Mouse (Mus musculus): Measurements from ENCODE around the gene Zfp626. TPM values are rescaled to one million over a fixed set of nuclear protein-coding genes. Genes with fewer than 3 reads are reported as not detected.
"Not testable (repeated sequence)": the region's sequence is repeated elsewhere in the genome, so short reads cannot be mapped to it uniquely, and the experiment has no call there.

The Zfp626 gene
- total RNA-seq (2021) = 1 to 10 TPM; 9.1 to 9.3 TPM
- long read RNA-seq, experiment 1 = 0 reads
- long read RNA-seq, experiment 2 = 0 reads

DNA sequence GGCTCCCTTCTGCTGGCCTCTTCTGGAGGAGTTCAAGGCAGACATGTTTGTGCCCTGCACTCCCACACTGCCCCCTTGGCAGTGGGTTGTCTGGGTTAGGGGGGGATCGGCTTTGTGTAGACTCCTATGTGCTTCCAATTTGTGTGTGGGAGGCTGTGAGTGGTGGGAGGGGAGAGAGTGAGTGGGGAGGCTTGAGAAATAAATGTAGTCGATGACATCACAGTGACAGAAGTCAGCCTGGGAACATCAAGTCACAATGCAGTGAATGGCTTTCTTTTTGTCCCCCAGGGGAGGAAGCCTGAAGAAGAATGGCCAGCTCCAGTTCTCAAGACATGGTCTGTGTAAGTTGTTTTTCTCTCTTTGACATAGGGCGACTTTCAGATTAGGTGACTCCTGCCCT is at the start of gene Zfp626:
Zfp626 (plus strand) TSS at position 301 of the 400 bp plus-strand sequence.
- H3K4me3 ChIP-seq; intact Hi-C loops (cut with DNase I); H3K27ac ChIP-seq; DNase-seq (ENCODE audit: extremely low spot score in 1 of 2, low spot score in 2 of 2): not testable (repeated sequence)

- no peak for TF ChIP-seq CTCF (IDR thresholded peaks at IDR 0.05)
- Histone ChIP-seq H3K4me3 (no peak overlapping the region), H3K27ac (no peak overlapping the region)
- DNase-seq (ENCODE audit: extremely low spot score in 1 of 2, low spot score in 2 of 2) = no peak
- intact Hi-C loops (cut with DNase I) = no loop called here
These were observed 41.7 kb upstream of the Zfp626 start for GRCm38 (mm10) chr7:27765176-27765886.

GRCm38 (mm10) chr7:27789306-27789705 is 17.7 kb upstream of the Zfp626 start:
- no peak overlapping the region for H3K4me3 ChIP-seq
- intact Hi-C loops (cut with DNase I) = loop anchor here (5.0 kb wide), 1 partner anchor 448 kb away; no protein-coding TSS in a partner anchor
- TF ChIP-seq CTCF (IDR thresholded peaks at IDR 0.05) = no peak
- DNase-seq (ENCODE audit: extremely low spot score in 1 of 2, low spot score in 2 of 2) = no peak
- no peak overlapping the region for H3K27ac ChIP-seq

- H3K27ac ChIP-seq; H3K4me3 ChIP-seq; intact Hi-C loops (cut with DNase I); DNase-seq (ENCODE audit: extremely low spot score in 1 of 2, low spot score in 2 of 2): not testable (repeated sequence)
These were observed 13.1 kb upstream of the Zfp626 start for GRCm38 (mm10) chr7:27793865-27794264.

DNA sequence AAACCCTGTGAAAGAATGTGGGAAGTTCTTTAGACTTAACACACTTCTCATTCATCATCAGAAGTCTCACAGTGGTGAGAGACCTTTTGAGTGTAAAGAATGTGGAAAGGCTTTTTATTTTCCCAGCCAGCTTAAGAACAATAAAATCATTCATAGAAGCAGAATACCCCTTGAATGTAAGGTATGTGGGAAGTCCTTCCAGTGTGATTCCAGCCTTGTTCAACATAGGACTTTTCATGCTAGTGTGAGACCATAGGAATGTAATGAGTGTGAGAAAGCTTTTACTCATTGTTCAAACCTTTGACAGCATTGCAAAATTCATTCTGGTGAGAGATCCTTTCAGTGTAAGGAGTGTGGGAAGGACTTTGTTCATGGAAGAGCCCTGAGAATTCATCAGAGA is 12.4 kb upstream of the Zfp626 start:
- no peak overlapping the region for H3K27ac ChIP-seq
- no peak overlapping the region for H3K4me3 ChIP-seq
- DNase-seq (ENCODE audit: extremely low spot score in 1 of 2, low spot score in 2 of 2) = no peak
- no peak for TF ChIP-seq CTCF (IDR thresholded peaks at IDR 0.05)
- intact Hi-C loops (cut with DNase I) = no loop called here

GRCm38 (mm10) chr7:27797906-27798811 is 8.8 kb upstream of the Zfp626 start:
- TF ChIP-seq CTCF (IDR thresholded peaks at IDR 0.05) = peak; percentile 12
- Histone ChIP-seq H3K4me3 (no peak overlapping the region), H3K27ac (no peak overlapping the region)
- no peak for DNase-seq (ENCODE audit: extremely low spot score in 1 of 2, low spot score in 2 of 2)
- intact Hi-C loops (cut with DNase I) = no loop called here

DNA sequence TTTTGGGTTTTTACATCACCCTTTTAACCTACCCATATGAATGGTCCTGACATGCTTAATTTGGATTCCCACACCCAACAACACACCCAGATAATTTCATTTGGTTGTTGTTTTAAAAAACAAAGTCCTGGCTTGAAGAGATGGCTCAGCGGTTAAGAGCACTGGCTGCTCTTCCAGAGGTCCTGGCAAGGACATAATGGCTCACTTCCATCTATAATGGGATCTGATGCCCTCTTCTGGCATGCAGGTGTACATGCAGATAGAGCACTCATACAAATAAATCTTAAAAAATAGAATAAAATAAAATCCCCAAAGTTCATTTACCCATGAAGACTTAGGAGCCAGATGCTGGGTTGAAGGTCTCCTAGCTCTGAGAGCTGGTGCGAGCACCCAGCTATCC is 5.9 kb upstream of the Zfp626 start:
- peak; percentile 56 for TF ChIP-seq CTCF (IDR thresholded peaks at IDR 0.05)
- Histone ChIP-seq H3K4me3 (no peak overlapping the region), H3K27ac (no peak overlapping the region)
- intact Hi-C loops (cut with DNase I) = loop anchor here (5.0 kb wide), 2 partner anchors 69 to 114 kb away; partner anchors contain the start of genes Zfp60 and Zfp607b
- no peak for DNase-seq (ENCODE audit: extremely low spot score in 1 of 2, low spot score in 2 of 2)

DNA sequence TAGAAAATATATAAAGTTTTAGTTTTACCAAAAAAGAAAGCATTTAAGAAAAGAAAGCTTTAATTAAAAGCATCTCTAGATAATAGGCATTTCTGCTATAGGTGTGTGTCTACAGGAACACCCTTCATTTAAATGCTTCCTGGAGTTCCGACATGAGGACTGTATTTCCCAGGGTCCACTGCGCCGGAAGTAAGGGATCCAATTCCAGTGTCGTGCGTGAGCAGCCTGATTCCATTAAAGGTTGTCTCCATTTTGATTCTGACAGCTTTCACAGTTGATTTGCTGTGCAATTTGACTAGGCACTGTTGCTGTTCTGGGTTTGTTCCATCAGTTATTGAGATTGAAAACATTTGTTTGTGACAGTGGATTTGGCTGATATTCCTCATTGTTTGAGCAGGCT is 4.0 kb upstream of the Zfp626 start:
- intact Hi-C loops (cut with DNase I) = loop anchor here (5.0 kb wide), 2 partner anchors 71 to 116 kb away; partner anchors contain the start of genes Zfp60 and Zfp607b
- no peak overlapping the region for H3K4me3 ChIP-seq
- H3K27ac ChIP-seq = no peak overlapping the region
- TF ChIP-seq CTCF (IDR thresholded peaks at IDR 0.05) = no peak
- DNase-seq (ENCODE audit: extremely low spot score in 1 of 2, low spot score in 2 of 2) = no peak

DNA sequence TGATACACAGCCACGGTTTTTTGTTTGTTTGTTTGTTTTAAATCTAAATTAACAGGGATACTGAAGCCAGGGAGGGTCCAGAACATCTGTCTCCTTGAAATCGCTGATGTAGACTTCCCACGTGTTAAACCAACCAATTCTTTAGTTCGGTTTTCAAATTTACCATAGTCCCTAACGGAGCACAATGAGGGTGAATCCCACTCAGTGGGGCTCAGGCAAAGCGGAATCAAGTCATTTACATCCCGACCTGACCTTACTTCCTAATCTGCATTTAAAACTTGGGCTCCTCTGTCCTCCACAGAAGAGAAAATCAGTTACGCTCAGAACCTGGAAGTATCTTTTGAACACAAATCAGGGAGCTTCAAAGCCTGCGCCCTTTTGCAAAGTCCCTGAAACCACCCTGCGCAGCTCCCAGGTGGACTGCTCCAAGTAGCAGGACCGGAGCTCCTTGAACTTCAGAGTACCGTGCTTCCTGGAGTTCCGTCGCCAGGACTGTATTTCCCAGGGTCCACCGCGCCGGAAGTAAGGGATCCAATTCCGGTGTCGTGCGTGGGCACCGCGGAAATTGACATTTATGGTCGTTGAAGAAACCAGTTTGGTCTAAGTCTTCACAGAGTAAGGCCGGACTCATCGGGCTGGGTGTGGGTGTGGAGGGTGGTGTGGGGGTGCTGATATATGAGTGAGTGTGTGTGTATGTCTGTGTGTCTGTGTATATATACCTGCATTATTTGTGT is 2.5 kb upstream of the Zfp626 start:
- H3K27ac ChIP-seq = peak overlapping the region; percentile 73
- intact Hi-C loops (cut with DNase I) = loop anchor here (1.0 to 5.0 kb wide), 3 partner anchors 34 to 117 kb away; partner anchors contain the start of genes Zfp59, Zfp60 and Zfp607b
- peak overlapping the region; percentile 68 for H3K4me3 ChIP-seq
- DNase-seq (ENCODE audit: extremely low spot score in 1 of 2, low spot score in 2 of 2) = peak; percentile 86 to 87
- no peak for TF ChIP-seq CTCF (IDR thresholded peaks at IDR 0.05)

GRCm38 (mm10) chr7:27807305-27807704 is 309 bp downstream of the Zfp626 start:
- DNase-seq (ENCODE audit: extremely low spot score in 1 of 2, low spot score in 2 of 2); intact Hi-C loops (cut with DNase I); H3K4me3 ChIP-seq: not testable (repeated sequence)

GRCm38 (mm10) chr7:27818526-27819110 is 11.6 kb downstream of the Zfp626 start:
- intact Hi-C loops (cut with DNase I) = no loop called here
- no peak for TF ChIP-seq CTCF (IDR thresholded peaks at IDR 0.05)
- no peak overlapping the region for H3K4me3 ChIP-seq
- no peak for DNase-seq (ENCODE audit: extremely low spot score in 1 of 2, low spot score in 2 of 2)
- H3K27ac ChIP-seq = no peak overlapping the region

More at GRCm38 (mm10) chr7:27807305-27807704, 309 bp downstream of the Zfp626 start:
- not testable (repeated sequence) for H3K27ac ChIP-seq
